Mouse (Mus musculus) mammary gland, adult 2 months (tissue): Measurements from ENCODE around the gene Avil. TPM values are rescaled to one million over a fixed set of nuclear protein-coding genes. Genes with fewer than 3 reads are reported as not detected.

Source experiments
- polyA plus RNA-seq: library from polyadenylated mRNA; depleted of rRNA; stranded (reverse); fragments of >200 nt; gene quantifications from 2 replicates; pipeline ENCODE4 v1.2.3, GENCODE M21; 2012; ENCODE audit warnings: low replicate concordance; rRNA removed

Gene Avil
- polyA plus RNA-seq, result 0.10 and 0.26 TPM in 2 replicates

GRCm38 (mm10) chr10:127000529-127000928 lies at the start of gene Avil:
TSS of gene Avil (plus strand) at chr10:127000709.

GRCm38 (mm10) chr10:126978277-126978994 lies 22.1 kb upstream of the Avil start, which contains the start of gene Ctdsp2:
TSS of gene Ctdsp2 (plus strand) at chr10:126978717.

GRCm38 (mm10) chr10:127030336-127031296 lies 30.1 kb downstream of the Avil start, which contains the start of gene Tsfm:
TSS of gene Tsfm (minus strand) at chr10:127030840.

GRCm38 (mm10) chr10:127041274-127041766 lies 40.8 kb downstream of the Avil start, which contains the start of the genes Mettl1 and Eef1akmt3:
TSS of gene Mettl1 (plus strand) at chr10:127041414.
TSS of gene Eef1akmt3 (minus strand) at chr10:127041513.

GRCm38 (mm10) chr10:127047954-127048353 lies 47.4 kb downstream of the Avil start, which contains the start of gene Cyp27b1:
TSS of gene Cyp27b1 (plus strand) at chr10:127048250.

GRCm38 (mm10) chr10:127059968-127060916 lies 59.7 kb downstream of the Avil start, which contains the start of gene March9:
TSS of gene March9 (minus strand) at chr10:127060184.

GRCm38 (mm10) chr10:127063239-127063872 lies 62.8 kb downstream of the Avil start, which contains the start of gene Cdk4:
TSS of gene Cdk4 (plus strand) at chr10:127063534.

Other genes with a start within 250 kb of the Avil start
- gene Atp23, start 99.4 kb upstream of the Avil start, polyA plus RNA-seq, result 6.3 and 7.4 TPM in 2 replicates
- gene Ctdsp2, start 22.0 kb upstream of the Avil start, polyA plus RNA-seq, result 152 and 174 TPM in 2 replicates
- 25.4 and 47.4 TPM in 2 replicates for gene Tsfm, start 30.1 kb downstream of the Avil start, polyA plus RNA-seq
- 18.1 and 27.7 TPM in 2 replicates for gene Mettl1, start 40.7 kb downstream of the Avil start, polyA plus RNA-seq
- gene Eef1akmt3, start 40.8 kb downstream of the Avil start, polyA plus RNA-seq, result 0.40 and 0.49 TPM in 2 replicates
- gene Cyp27b1, start 47.5 kb downstream of the Avil start, polyA plus RNA-seq, result 0.26 and 0.52 TPM in 2 replicates
- 3.9 and 7.0 TPM in 2 replicates for gene March9, start 59.5 kb downstream of the Avil start, polyA plus RNA-seq
- 136 and 190 TPM in 2 replicates for gene Cdk4, start 62.8 kb downstream of the Avil start, polyA plus RNA-seq
- 52.9 and 96.6 TPM in 2 replicates for gene Tspan31, start 69.6 kb downstream of the Avil start, polyA plus RNA-seq
- gene Agap2, start 74.6 kb downstream of the Avil start, polyA plus RNA-seq, result 12.7 and 45.6 TPM in 2 replicates
- 69.6 and 79.2 TPM in 2 replicates for gene Os9, start 120.4 kb downstream of the Avil start, polyA plus RNA-seq
- 109 and 214 TPM in 2 replicates for gene B4galnt1, start 164.5 kb downstream of the Avil start, polyA plus RNA-seq
- 2.9 and 13.3 TPM in 2 replicates for gene Slc26a10, start 179.9 kb downstream of the Avil start, polyA plus RNA-seq
- 32.2 and 35.6 TPM in 2 replicates for gene Arhgef25, start 189.4 kb downstream of the Avil start, polyA plus RNA-seq
- 184 and 195 TPM in 2 replicates for gene Dtx3, start 195.0 kb downstream of the Avil start, polyA plus RNA-seq
- gene Pip4k2c, start 210.9 kb downstream of the Avil start, polyA plus RNA-seq, result 29.6 and 40.7 TPM in 2 replicates